ENCODE assay signal across 9 mouse cellular contexts in the genomic region with DNA sequence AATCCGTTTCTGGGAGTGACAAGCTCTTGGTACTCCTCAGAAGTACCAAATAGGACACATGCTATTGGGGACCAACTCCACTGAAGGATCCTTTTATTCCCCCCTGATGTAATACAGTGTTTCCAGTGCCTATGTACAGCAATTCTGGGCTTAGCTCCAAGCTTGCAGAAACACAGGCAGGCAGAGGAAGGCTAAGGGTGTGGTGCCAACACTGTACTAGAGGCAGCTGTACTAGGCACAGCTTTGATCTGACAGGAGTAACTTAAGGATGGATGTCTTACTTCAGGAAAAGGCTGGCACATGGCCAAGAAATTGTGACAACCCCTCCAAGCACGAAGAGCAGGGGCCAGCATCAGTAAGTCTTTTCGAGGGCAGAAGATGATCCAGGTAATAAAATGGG.
DNase-seq lines count a peak whose midpoint lies in the region; ATAC-seq and TF ChIP-seq lines count a peak whose summit lies in the region.
"Had no signal": no experiment of that assay in that cellular context is flagged by ENCODE, and none has a peak within 500 bp of the region (broad histone marks: within the 10 kb centered on the region; RNA-seq: fewer than 3 reads in every experiment).

No protein-coding gene starts in this region.

- DNase-seq in kidney, adult 18-20 months, result no peak
- DNase-seq in heart, postnatal 10 days, result peak; percentile 50 to 63
- DNase-seq in lung, postnatal 0 days (ENCODE audit: low spot score), result peak; percentile 75
- no peak for DNase-seq in liver, embryonic 11.5 days (ENCODE audit: low spot score)
- DNase-seq in gastrocnemius, postnatal 10 days, result no peak
- DNase-seq in gastrocnemius, adult 8-10 months (ENCODE audit: low spot score in 2 of 2), result no peak

- H3K27me3 ChIP-seq in kidney, embryonic 16.5 days (ENCODE audit: insufficient read depth, low read length), result no peaks in the 10 kb centered on the region
- no peaks in the 10 kb centered on the region for H3K27me3 ChIP-seq in embryonic facial prominence, embryonic 15.5 days
- H3K27me3 ChIP-seq in lung, postnatal 0 days (replicated peaks; ENCODE audit: insufficient read depth, low read length), result no peaks in the 10 kb centered on the region
- no peaks in the 10 kb centered on the region for H3K27me3 ChIP-seq in liver, embryonic 11.5 days (replicated peaks; ENCODE audit: control insufficient read depth, insufficient read depth, low read length)

- H3K4me3 ChIP-seq in kidney, embryonic 16.5 days (ENCODE audit: low read length), result no peak overlapping the region
- H3K4me3 ChIP-seq in embryonic facial prominence, embryonic 15.5 days (replicated peaks), result no peak overlapping the region
- no peak overlapping the region for H3K4me3 ChIP-seq in lung, postnatal 0 days (ENCODE audit: low read depth, low read length)
- H3K4me3 ChIP-seq in liver, embryonic 11.5 days (ENCODE audit: low read depth, low read length), result no peak overlapping the region

- intact Hi-C loops in heart, postnatal 10 days (cut with DNase I), result loop anchor here (5.0 kb wide), 1 partner anchor 150 kb away; no protein-coding TSS in a partner anchor

- H3K36me3 ChIP-seq in kidney, embryonic 16.5 days (ENCODE audit: insufficient read depth, low read length), result no peaks in the 10 kb centered on the region
- no peaks in the 10 kb centered on the region for H3K36me3 ChIP-seq in embryonic facial prominence, embryonic 15.5 days
- no peaks in the 10 kb centered on the region for H3K36me3 ChIP-seq in lung, postnatal 0 days (ENCODE audit: insufficient read depth, low read length)
- H3K36me3 ChIP-seq in liver, embryonic 11.5 days (ENCODE audit: control insufficient read depth, insufficient read depth, low read length), result no peaks in the 10 kb centered on the region

- peak; percentile 72 for ATAC-seq in kidney, embryonic 16.5 days (ENCODE audit: low FRiP score, low TSS enrichment)
- peak; percentile 76; the same call in 1 of the 2 replicates for ATAC-seq in embryonic facial prominence, embryonic 15.5 days (ENCODE audit: insufficient number of reproducible peaks, low FRiP score, low TSS enrichment, low read depth)
- ATAC-seq in lung, postnatal 0 days, result peak; percentile 82
- no peak for ATAC-seq in liver, embryonic 11.5 days (replicated peaks; ENCODE audit: low FRiP score)

- peaks cover 16% of the 10 kb centered on the region for H3K4me1 ChIP-seq in kidney, embryonic 16.5 days (ENCODE audit: insufficient read depth, low read length)
- H3K4me1 ChIP-seq in embryonic facial prominence, embryonic 15.5 days, result peaks cover 21% of the 10 kb centered on the region
- no peaks in the 10 kb centered on the region for H3K4me1 ChIP-seq in lung, postnatal 0 days (ENCODE audit: insufficient read depth, low read depth, low read length)
- peaks cover 5% of the 10 kb centered on the region for H3K4me1 ChIP-seq in liver, embryonic 11.5 days (replicated peaks; ENCODE audit: control insufficient read depth, insufficient read depth, low read length)

- 37% methylated on average over 3 of the region's 3 CpGs for WGBS in kidney, embryonic 16.5 days
- WGBS in embryonic facial prominence, embryonic 15.5 days, result 38% methylated on average over 3 of the region's 3 CpGs
- 24% methylated on average over 3 of the region's 3 CpGs for WGBS in lung, postnatal 0 days
- 64% methylated on average over 3 of the region's 3 CpGs for WGBS in liver, embryonic 11.5 days

- H3K9ac ChIP-seq in kidney, embryonic 16.5 days (replicated peaks; ENCODE audit: low read length), result no peak overlapping the region
- H3K9ac ChIP-seq in embryonic facial prominence, embryonic 15.5 days, result no peak overlapping the region
- no peak overlapping the region for H3K9ac ChIP-seq in lung, postnatal 0 days (replicated peaks; ENCODE audit: low read depth)
- H3K9ac ChIP-seq in liver, embryonic 11.5 days (ENCODE audit: low read depth, low read length), result no peak overlapping the region

- no peak for TF ChIP-seq CTCF in lung, postnatal 0 days (IDR thresholded peaks at IDR 0.05)

- H3K27ac ChIP-seq in kidney, embryonic 16.5 days (ENCODE audit: low read length), result no peak overlapping the region
- H3K27ac ChIP-seq in embryonic facial prominence, embryonic 15.5 days (replicated peaks), result 0 out of 2 replicates have a peak overlapping the region, but pooled peaks have one; percentile 1
- no peak overlapping the region for H3K27ac ChIP-seq in lung, postnatal 0 days (ENCODE audit: low read length)
- no peak overlapping the region for H3K27ac ChIP-seq in liver, embryonic 11.5 days (ENCODE audit: low read depth, low read length)
- H3K27ac ChIP-seq: macrophage had no signal

- TF ChIP-seq EP300 in lung, postnatal 0 days (IDR thresholded peaks at IDR 0.05), result no peak

- H3K4me2 ChIP-seq in kidney, embryonic 16.5 days (replicated peaks; ENCODE audit: low read depth, low read length), result no peak overlapping the region
- no peak overlapping the region for H3K4me2 ChIP-seq in embryonic facial prominence, embryonic 15.5 days (replicated peaks)
- no peak overlapping the region for H3K4me2 ChIP-seq in lung, postnatal 0 days (replicated peaks; ENCODE audit: low read depth, low read length)
- H3K4me2 ChIP-seq in liver, embryonic 11.5 days, result no peak overlapping the region

- H3K9me3 ChIP-seq in kidney, embryonic 16.5 days (ENCODE audit: low read length), result no peaks in the 10 kb centered on the region
- H3K9me3 ChIP-seq in embryonic facial prominence, embryonic 15.5 days (replicated peaks), result no peaks in the 10 kb centered on the region
- H3K9me3 ChIP-seq in lung, postnatal 0 days (ENCODE audit: low read length), result no peaks in the 10 kb centered on the region
- no peaks in the 10 kb centered on the region for H3K9me3 ChIP-seq in liver, embryonic 11.5 days (ENCODE audit: control insufficient read depth, low read length)

Comparison
In these comparisons a context has a peak if more than half of its experiments do, and no peak if none do; other contexts are left out.
1. DNase-seq: peak in heart, postnatal 10 days (2 of 2) and lung, postnatal 0 days (single experiment); none in kidney, adult 18-20 months (single experiment), liver, embryonic 11.5 days (single experiment), gastrocnemius, postnatal 10 days (single experiment) and gastrocnemius, adult 8-10 months (0 of 2).